Mouse (Mus musculus): ENCODE measurements around the gene Fbn1.

DNA sequence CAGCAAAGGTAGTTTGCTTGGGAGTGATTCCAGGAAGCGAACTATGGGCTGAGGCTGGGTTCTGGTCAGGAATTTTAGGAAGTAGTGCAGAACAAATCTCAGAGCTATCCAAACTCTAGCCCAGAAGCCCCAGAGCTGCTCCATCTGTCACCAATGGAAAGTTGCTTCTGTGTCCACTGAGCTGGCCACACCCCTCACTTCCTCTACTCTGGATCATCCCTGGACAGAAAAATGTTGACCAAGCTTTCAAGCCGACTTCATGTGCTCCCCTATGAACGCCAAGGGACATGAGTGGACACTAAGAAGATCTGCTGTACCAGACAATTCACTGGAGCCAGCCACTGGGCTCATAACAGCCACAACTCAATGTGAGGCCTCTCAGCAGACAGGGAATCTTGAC lies 31.6 kb downstream of the Fbn1 start:
- TF ChIP-seq CTCF (IDR thresholded peaks at IDR 0.05; ENCODE audit: low read depth) (no peak), EP300 (IDR thresholded peaks at IDR 0.05; ENCODE audit: low read depth) (no peak)
